Mouse (Mus musculus): ENCODE results near the gene Xpot.

DNA sequence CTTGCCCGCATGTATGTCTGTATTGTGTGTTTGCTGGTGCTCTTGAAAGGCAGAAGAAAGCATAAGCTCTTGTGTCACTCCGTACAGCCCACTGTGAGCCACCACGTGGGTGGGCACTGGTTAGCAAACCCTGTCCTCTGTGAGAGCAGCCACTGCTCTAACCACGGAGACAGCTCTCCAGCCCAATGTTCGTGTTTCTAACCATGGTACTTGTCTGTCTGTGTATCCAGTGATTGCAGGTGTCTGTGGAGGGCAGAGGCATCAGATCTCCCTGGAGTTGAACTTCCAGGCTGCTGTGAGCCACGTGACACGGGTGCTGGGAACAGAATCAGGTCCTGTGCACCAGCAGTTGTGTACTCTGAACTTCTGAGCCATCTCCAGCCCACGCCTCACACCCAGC, 43.8 kb downstream of the Xpot start:
- TF ChIP-seq CTCF (IDR thresholded peaks at IDR 0.05; ENCODE audit: low read depth, low read length) (no peak), POLR2A (IDR thresholded peaks at IDR 0.05; ENCODE audit: borderline replicate concordance, low read depth, low read length) (no peak)

All from bone marrow macrophage, adult 2 months (primary cell).